Mouse (Mus musculus) heart, embryonic 11.5 days (tissue): ENCODE measurements around the gene Spaca4. TPM values are rescaled to one million over a fixed set of nuclear protein-coding genes. Genes with fewer than 3 reads are reported as not detected.

Source experiments
- ATAC-seq: fragments of 200-750 bp; cut with Nextera tagmentation; replicated peaks from 2 replicates; pipeline ENCODE4 v1.8.0; 2017; ENCODE audit warnings: moderate library complexity; ENCODE audit not compliant: insufficient number of reproducible peaks, low FRiP score, low TSS enrichment
- H3K27ac ChIP-seq: fragments of 300-500 bp; sonication (generic); 2 replicates; pipeline ENCODE4 v1.5.1; 2014; ENCODE audit warnings: mild to moderate bottlenecking, low read depth, low read length
- H3K27me3 ChIP-seq: fragments of 300-500 bp; sonication (generic); 2 replicates; pipeline ENCODE4 v1.6.1; 2014; ENCODE audit warnings: mild to moderate bottlenecking, low read length, mixed read lengths; ENCODE audit not compliant: control insufficient read depth, insufficient read depth
- H3K36me3 ChIP-seq: fragments of 300-500 bp; sonication (generic); 2 replicates; pipeline ENCODE4 v1.6.1; 2014; ENCODE audit warnings: mild to moderate bottlenecking, low read length, moderate library complexity, mixed read lengths; ENCODE audit not compliant: control insufficient read depth, insufficient read depth
- H3K4me1 ChIP-seq: fragments of 300-500 bp; sonication (generic); 2 replicates; pipeline ENCODE4 v1.6.1; 2014; ENCODE audit warnings: low read length; ENCODE audit not compliant: control insufficient read depth, insufficient read depth
- H3K4me2 ChIP-seq: fragments of 300-500 bp; sonication (generic); 2 replicates; pipeline ENCODE4 v1.6.1; 2014; ENCODE audit warnings: mild to moderate bottlenecking, moderate library complexity
- H3K4me3 ChIP-seq: fragments of 300-500 bp; sonication (generic); 2 replicates; pipeline ENCODE4 v1.5.1; 2014; ENCODE audit warnings: low read depth, low read length
- H3K9ac ChIP-seq: fragments of 300-500 bp; sonication (generic); 2 replicates; pipeline ENCODE4 v1.6.1; 2014; ENCODE audit warnings: mild to moderate bottlenecking, low read depth, low read length, moderate library complexity
- H3K9me3 ChIP-seq: fragments of 300-500 bp; sonication (generic); replicated peaks from 2 replicates; pipeline ENCODE4 v1.6.1; 2016; ENCODE audit warnings: low read length; ENCODE audit not compliant: control insufficient read depth
- WGBS: fragments of 180-500 bp; shearing (Covaris S2); extraction: QIAGEN DNeasy Blood & Tissue Kit; methylation state at CpG from one replicate; pipeline ENCODE4 v1.1.7; 2014; ENCODE audit not compliant: insufficient replicate concordance; 5-methylcytosine and 5-hydroxymethylcytosine counted together
- polyA plus RNA-seq: library from polyadenylated mRNA; unstranded; fragments of >200 nt; fragmentation: Nextera tagmentation; extraction: Ambion mirVana; gene quantifications from 2 replicates; pipeline ENCODE4 v1.2.1, GENCODE M21; 2014

Spaca4 gene
- polyA plus RNA-seq, 1 experiment from 2014 or later: not detected

DNA sequence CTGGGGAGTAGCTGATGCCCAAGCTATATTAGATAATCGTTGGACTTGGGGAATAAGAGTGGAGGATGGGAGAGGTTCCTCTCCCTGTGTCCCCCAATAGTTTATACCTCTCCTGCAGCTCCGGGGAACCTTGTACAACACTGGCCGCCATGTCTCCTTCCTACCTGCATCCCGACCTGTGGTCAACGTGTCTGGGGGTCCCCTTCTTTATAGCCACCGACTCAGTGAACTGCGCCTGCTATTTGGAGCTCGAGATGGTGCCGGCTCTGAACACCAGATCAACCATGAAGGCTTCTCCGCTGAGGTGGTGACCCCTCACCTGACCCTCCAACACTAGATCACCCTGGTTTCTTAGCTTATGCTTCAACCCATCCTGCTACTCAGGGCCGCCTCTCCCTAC is 23.3 kb downstream of the Spaca4 start:
- Histone ChIP-seq H3K36me3 (no peaks in the 10 kb centered on the region), H3K4me2 (no peak overlapping the region), H3K9ac (no peak overlapping the region), H3K4me1 (peaks cover 27% of the 10 kb centered on the region), H3K27ac (no peak overlapping the region), H3K9me3 (no peaks in the 10 kb centered on the region), H3K4me3 (no peak overlapping the region), H3K27me3 (peaks cover 29% of the 10 kb centered on the region)
- WGBS: 88% methylated on average over 11 of the region's 11 CpGs
- no peak for ATAC-seq

DNA sequence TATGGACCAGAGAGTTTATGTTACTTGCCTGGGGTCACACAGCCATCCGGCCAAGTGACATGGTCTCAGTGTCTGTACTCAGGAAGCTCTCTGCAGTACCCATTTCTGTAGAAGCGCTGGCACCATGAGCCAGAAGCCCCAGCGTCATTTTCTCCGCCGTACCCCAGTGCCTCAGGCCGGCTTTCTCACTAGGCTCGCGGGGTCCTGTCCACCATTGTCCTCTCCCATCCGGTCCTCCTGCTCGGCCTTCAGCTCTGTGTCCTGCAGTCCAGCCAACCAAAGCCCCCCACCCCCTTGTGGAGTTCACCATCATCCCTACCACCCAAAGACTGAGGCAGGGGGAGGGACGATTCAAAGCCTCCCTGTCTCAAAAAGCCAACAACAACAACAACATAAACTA is 24.0 kb downstream of the Spaca4 start:
- peaks cover 24% of the 10 kb centered on the region for H3K4me1 ChIP-seq
- no peaks in the 10 kb centered on the region for H3K9me3 ChIP-seq
- peaks cover 29% of the 10 kb centered on the region for H3K27me3 ChIP-seq
- H3K9ac ChIP-seq: no peak overlapping the region
- no peaks in the 10 kb centered on the region for H3K36me3 ChIP-seq
- H3K27ac ChIP-seq: no peak overlapping the region
- peak overlapping the region; percentile 84 for H3K4me2 ChIP-seq
- no peak for ATAC-seq
- WGBS: 80% methylated on average over 11 of the region's 11 CpGs
- H3K4me3 ChIP-seq: no peak overlapping the region

DNA sequence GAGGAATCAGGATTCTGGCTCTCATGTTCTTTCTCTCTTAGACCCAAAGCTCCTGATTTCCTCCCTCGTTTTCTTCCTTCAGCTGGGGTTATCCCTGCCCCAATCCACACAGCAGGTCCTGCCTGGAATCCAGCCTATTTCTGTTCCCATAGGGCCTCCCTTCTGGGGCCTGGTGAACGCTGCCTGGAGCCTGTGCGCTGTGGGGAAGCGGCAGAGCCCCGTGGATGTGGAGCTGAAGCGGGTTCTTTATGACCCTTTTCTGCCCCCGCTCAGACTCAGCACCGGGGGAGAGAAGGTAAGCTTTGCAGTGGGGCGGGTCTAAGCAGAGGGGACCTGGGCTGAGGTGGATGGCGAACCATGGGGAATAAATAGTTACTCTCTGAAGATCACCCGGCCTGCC is 24.5 kb downstream of the Spaca4 start:
- Histone ChIP-seq H3K27me3 (peaks cover 29% of the 10 kb centered on the region), H3K27ac (0 out of 2 replicates have a peak overlapping the region, but pooled peaks have one; percentile 13), H3K4me2 (peak overlapping the region; percentile 84), H3K4me1 (peaks cover 22% of the 10 kb centered on the region), H3K9ac (no peak overlapping the region), H3K9me3 (no peaks in the 10 kb centered on the region), H3K4me3 (0 out of 2 replicates have a peak overlapping the region, but pooled peaks have one; percentile 11), H3K36me3 (no peaks in the 10 kb centered on the region)
- 29% methylated on average over 11 of the region's 11 CpGs for WGBS
- no peak for ATAC-seq

DNA sequence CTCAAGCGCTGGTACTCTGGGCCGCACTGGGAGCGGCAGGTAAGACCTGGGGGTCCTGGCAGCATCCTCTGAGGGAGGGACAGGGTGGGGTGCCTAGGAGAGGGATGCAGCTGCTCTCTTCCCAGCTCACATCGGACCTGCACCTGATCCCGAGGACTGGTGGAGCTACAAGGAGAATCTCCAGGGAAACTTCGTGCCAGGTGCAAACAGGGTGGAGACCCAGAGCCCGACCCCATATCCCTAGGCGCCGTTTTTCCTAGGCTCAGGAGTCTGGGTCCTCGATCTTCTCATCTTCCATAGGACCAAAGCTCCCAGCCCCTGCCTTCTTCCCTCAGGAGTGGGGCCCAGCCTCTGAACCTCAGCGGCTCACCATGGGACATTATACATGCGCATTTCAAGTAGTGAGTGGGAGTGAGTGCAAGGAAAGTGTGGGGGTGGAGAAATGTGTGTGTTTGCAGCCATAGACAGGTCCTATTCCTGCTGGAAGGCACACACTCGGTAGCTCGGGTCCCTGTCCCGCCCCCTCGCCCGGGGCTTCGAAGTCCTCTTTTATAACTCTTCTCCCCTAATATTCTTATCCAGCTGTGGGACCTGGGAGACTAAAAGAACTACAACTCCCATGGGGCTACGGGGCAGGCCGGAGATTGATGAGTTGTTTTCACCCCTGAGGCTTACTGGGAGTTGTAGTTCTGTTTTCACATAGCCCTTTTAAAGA is 25.2 kb downstream of the Spaca4 start:
- no peak overlapping the region for H3K27ac ChIP-seq
- H3K9me3 ChIP-seq: no peaks in the 10 kb centered on the region
- no peaks in the 10 kb centered on the region for H3K36me3 ChIP-seq
- H3K4me3 ChIP-seq: peak overlapping the region; percentile 46
- WGBS: under 1% methylated on average over 20 of the region's 20 CpGs
- H3K27me3 ChIP-seq: peaks cover 29% of the 10 kb centered on the region
- peak overlapping the region; percentile 54 for H3K9ac ChIP-seq
- H3K4me1 ChIP-seq: peaks cover 18% of the 10 kb centered on the region
- peak overlapping the region; percentile 84 for H3K4me2 ChIP-seq
- ATAC-seq: no peak

DNA sequence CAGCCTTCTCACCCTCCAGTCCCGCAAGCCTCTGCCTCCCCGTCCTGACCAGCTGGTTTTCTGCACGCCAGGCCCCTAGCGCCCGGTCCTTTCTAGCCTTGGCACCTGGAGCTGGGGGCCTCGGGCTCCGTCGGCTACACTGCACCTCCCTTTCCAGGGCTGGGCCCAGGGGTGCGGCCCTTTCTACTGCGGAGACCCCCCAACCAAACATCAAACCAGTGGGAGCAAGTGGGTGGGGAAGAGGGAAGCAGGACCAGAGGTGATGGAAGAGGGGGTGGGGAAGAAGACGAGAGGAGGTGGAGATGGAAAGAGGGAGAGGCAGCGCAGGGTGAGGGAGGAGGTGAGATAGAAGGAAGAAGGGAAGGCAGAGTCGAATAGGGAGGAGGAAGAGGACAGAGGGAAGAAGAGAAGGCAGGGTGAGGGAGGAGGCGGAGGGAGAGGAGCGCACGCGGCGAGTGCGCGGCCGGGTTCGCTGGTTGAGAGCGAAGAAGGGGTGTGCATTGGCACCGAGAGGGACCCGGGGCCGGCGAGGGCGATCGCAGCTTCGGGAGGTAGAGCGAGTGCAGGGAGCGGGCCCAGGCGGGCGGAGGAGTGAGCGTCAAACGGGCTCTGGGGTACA is 26.0 kb downstream of the Spaca4 start, which contains the start of gene Car11:
Gene Car11, plus strand, starts transcription at position 321 of the 619 bp plus-strand sequence.
- H3K9me3 ChIP-seq: no peaks in the 10 kb centered on the region
- ATAC-seq: no peak
- WGBS: 2% methylated on average over 36 of the region's 36 CpGs
- peak within 1 kb of the TSS; percentile 84 for H3K4me2 ChIP-seq
- H3K4me3 ChIP-seq: peak within 1 kb of the TSS; percentile 46
- no peaks in the 10 kb centered on the region for H3K36me3 ChIP-seq
- H3K4me1 ChIP-seq: peaks cover 18% of the 10 kb centered on the region
- no peak within 1 kb of the TSS for H3K27ac ChIP-seq
- peaks cover 29% of the 10 kb centered on the region for H3K27me3 ChIP-seq
- H3K9ac ChIP-seq: peak within 1 kb of the TSS; percentile 54

DNA sequence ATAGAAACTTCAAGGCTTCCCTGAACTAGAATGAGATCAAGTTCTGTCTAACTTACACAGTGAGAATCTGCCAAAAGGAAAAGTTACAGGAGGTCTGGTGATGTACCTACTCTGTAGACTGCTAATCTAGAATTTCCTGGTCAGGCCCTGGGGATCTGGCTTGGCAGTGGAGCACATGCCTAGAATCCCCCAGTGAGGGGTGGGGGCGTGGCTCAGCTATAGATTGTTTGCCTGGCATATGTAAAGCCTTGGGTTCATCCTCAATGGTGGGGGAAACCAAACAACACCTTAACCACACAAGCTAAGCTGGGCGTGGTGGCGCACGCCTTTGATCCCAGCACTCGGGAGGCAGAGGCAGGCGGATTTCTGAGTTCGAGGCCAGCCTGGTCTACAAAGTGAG is 27.7 kb downstream of the Spaca4 start:
- ATAC-seq: no peak

DNA sequence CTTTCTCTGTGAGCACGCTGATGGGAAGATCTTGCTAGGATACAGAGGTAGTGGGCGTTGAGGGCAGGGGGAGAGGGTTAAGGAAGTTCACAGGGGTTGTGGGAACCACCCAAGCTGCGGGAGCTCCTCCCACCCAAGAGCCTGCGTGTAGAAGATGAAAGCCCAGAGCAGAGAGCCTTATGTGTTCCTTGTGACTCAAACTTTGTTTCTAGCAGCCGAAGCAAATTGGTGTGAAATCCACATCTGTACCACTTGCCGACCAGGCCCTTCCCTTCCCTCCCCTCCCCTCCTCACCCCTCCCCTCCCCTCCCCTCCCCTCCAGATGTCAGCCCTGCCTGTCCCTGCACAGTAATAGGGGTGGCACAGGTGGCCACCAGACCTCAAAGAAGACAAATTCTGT is 30.5 kb downstream of the Spaca4 start:
- Histone ChIP-seq H3K36me3 (no peaks in the 10 kb centered on the region), H3K4me2 (no peak overlapping the region), H3K27me3 (peaks cover 23% of the 10 kb centered on the region), H3K9ac (no peak overlapping the region), H3K4me3 (no peak overlapping the region), H3K27ac (no peak overlapping the region), H3K4me1 (peaks cover 10% of the 10 kb centered on the region), H3K9me3 (no peaks in the 10 kb centered on the region)
- no peak for ATAC-seq
- WGBS: 33% methylated on average over 6 of the region's 6 CpGs

More for the DNA sequence above, 27.7 kb downstream of the Spaca4 start:
- Histone ChIP-seq H3K4me1 (peaks cover 9% of the 10 kb centered on the region), H3K27ac (no peak overlapping the region), H3K9ac (no peak overlapping the region), H3K4me2 (no peak overlapping the region), H3K27me3 (peaks cover 29% of the 10 kb centered on the region), H3K36me3 (no peaks in the 10 kb centered on the region), H3K9me3 (no peaks in the 10 kb centered on the region), H3K4me3 (no peak overlapping the region)
- WGBS: 73% methylated on average over 7 of the region's 7 CpGs

DNA sequence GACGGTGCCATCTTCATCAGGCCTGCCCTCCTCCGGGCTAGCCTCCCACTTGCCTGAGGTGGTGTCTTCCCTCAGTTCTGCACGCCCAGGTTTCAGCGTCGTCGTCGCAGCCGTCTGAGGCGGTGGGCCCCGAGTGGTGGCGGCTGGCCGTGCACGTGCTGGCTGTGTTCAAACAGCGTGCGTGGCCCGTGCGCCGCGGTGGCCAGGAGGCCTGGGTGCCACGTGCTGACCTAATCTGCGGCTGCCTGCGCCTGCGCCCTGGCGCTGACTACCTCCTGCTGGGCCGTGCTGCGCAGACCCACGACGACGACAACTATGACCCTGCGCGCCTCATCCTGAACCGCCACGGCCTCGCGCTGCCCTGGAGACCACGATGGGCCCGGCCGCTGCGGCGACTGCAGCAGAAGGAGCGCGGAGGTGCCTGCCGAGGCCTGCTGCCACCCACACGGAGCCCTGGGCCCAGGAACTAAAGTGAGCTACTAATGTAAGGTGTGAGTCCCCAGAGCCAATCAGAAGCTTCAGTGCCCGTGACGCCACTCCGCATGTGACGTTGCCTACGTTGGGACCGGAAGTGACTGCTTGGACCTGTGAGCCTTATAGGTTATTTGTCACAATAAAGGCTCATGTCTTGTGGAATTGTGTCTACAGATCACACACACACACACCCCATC is 31.6 kb downstream of the Spaca4 start, which contains the start of gene Sec1:
Gene Sec1, minus strand, starts transcription at position 482 of the 671 bp plus-strand sequence.
- Histone ChIP-seq H3K4me1 (peaks cover 15% of the 10 kb centered on the region), H3K27me3 (peaks cover 13% of the 10 kb centered on the region), H3K27ac (no peak within 1 kb of the TSS), H3K36me3 (no peaks in the 10 kb centered on the region), H3K4me2 (no peak within 1 kb of the TSS), H3K9me3 (no peaks in the 10 kb centered on the region), H3K4me3 (no peak within 1 kb of the TSS), H3K9ac (no peak within 1 kb of the TSS)
- ATAC-seq: no peak
- 85% methylated on average over 50 of the region's 50 CpGs for WGBS
